Mouse (Mus musculus) layer of hippocampus, adult 9-11 months (tissue): ENCODE results near the gene Slc25a22.

Experiments
- DNase-seq: peaks from one replicate; pipeline ENCODE4 v3.0.0; 2022

Gene Slc25a22

GRCm38 (mm10) chr7:141437178-141438120, at the start of gene Slc25a22:
Slc25a22 (minus strand) TSS chr7:141437892.
- DNase-seq: peak; percentile 82

GRCm38 (mm10) chr7:141487141-141487540, 49.4 kb upstream of the Slc25a22 start:
- no peak for DNase-seq

GRCm38 (mm10) chr7:141486239-141486638, 48.5 kb upstream of the Slc25a22 start:
- DNase-seq: no peak

GRCm38 (mm10) chr7:141485606-141486005, 47.9 kb upstream of the Slc25a22 start:
- DNase-seq: no peak

- no peak for DNase-seq
Measured at GRCm38 (mm10) chr7:141485186-141485585, 47.5 kb upstream of the Slc25a22 start.

- DNase-seq: no peak
Measured at GRCm38 (mm10) chr7:141484186-141485120, 46.8 kb upstream of the Slc25a22 start.

- no peak for DNase-seq
Measured at GRCm38 (mm10) chr7:141483114-141483653, 45.5 kb upstream of the Slc25a22 start.

GRCm38 (mm10) chr7:141482531-141483024, 44.9 kb upstream of the Slc25a22 start:
- no peak for DNase-seq

- DNase-seq: no peak
Measured at GRCm38 (mm10) chr7:141481498-141482401, 44.1 kb upstream of the Slc25a22 start.

- DNase-seq: peak; percentile 80
Measured at GRCm38 (mm10) chr7:141480842-141481497, 43.3 kb upstream of the Slc25a22 start.

- DNase-seq: no peak
Measured at GRCm38 (mm10) chr7:141478270-141478748, 40.6 kb upstream of the Slc25a22 start.

GRCm38 (mm10) chr7:141477578-141478269, 40.0 kb upstream of the Slc25a22 start:
- no peak for DNase-seq

- no peak for DNase-seq
Measured at GRCm38 (mm10) chr7:141476981-141477370, 39.3 kb upstream of the Slc25a22 start.

GRCm38 (mm10) chr7:141476226-141476980, 38.7 kb upstream of the Slc25a22 start:
- DNase-seq: peak; percentile 68

- no peak for DNase-seq
Measured at GRCm38 (mm10) chr7:141475805-141476158, 38.1 kb upstream of the Slc25a22 start.

- peak; percentile 79 for DNase-seq
Measured at GRCm38 (mm10) chr7:141475011-141475804, 37.5 kb upstream of the Slc25a22 start, which contains the start of the genes Polr2l and Tspan4. Polr2l (minus strand) TSS chr7:141475132. Tspan4 (plus strand) TSS chr7:141475240.

- no peak for DNase-seq
Measured at GRCm38 (mm10) chr7:141474160-141474559, 36.5 kb upstream of the Slc25a22 start.

GRCm38 (mm10) chr7:141472763-141473162, 35.1 kb upstream of the Slc25a22 start:
- DNase-seq: no peak

- DNase-seq: no peak
Measured at GRCm38 (mm10) chr7:141472226-141472625, 34.5 kb upstream of the Slc25a22 start.
